Mouse (Mus musculus) CD4-positive, CD25-positive, alpha-beta regulatory T cell, adult 4 months (primary cell): ENCODE results near the gene Thyn1. TPM values are rescaled to one million over a fixed set of nuclear protein-coding genes. Genes with fewer than 3 reads are reported as not detected.

Experiments
- ATAC-seq: one replicate; pipeline ENCODE4 v1.8.0; 2017
- polyA plus RNA-seq, 2 experiments: library from polyadenylated mRNA; unstranded; fragments of 100-300 nt; shearing (Covaris generic); gene quantifications; one replicate each; pipeline ENCODE4 v1.2.1; 2017

Thyn1 gene
- polyA plus RNA-seq, 2 experiments from 2014 or later: 72.1 to 72.7 TPM

GRCm38 (mm10) chr9:27030763-27031100 lies 31.2 kb downstream of the Thyn1 start:
- no peak for ATAC-seq

- peak; percentile 74 for ATAC-seq
Observed at GRCm38 (mm10) chr9:27043892-27044291, 44.4 kb downstream of the Thyn1 start.

DNA sequence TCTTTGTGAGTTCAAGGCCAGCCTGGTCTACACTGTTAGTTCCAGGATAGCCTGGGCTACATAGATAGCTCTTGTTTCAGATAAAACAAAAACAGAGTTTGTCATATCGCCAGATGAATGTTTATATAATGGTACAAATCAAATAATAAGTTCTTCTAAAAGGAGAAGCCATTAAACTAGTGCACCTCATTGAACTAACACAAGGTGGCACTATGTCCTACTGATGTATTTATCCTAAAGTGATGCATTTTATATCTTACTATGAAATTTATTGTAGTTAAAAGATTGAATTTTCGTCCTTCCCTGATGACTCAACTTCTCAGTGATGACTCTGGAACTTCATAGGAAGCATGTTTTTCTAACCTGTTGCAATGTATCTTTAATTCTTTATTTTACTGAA lies 50.0 kb downstream of the Thyn1 start:
- no peak for ATAC-seq

Other genes with a start within 250 kb of the Thyn1 start
- gene Glb1l2, start 193.2 kb upstream of the Thyn1 start, polyA plus RNA-seq: not detected
- not detected for gene Glb1l3, start 138.8 kb upstream of the Thyn1 start, polyA plus RNA-seq
- under 1 TPM in 1 of 2 experiments, not detected in 1; 0.38 TPM for gene Gm1110, start 76.6 kb upstream of the Thyn1 start, polyA plus RNA-seq
- 10 to 100 TPM; 30.3 to 40.8 TPM for gene Acad8, start 144 bp upstream of the Thyn1 start, polyA plus RNA-seq
- gene Vps26b, start 30.4 kb downstream of the Thyn1 start, polyA plus RNA-seq: 10 to 100 TPM in 1 of 2 experiments, 1 to 10 TPM in 1; 7.3 to 12.9 TPM
- gene Ncapd3, start 30.5 kb downstream of the Thyn1 start, polyA plus RNA-seq: 10 to 100 TPM; 24.6 to 32.4 TPM
- under 1 TPM; 0.32 to 0.39 TPM for gene Jam3, start 155.7 kb downstream of the Thyn1 start, polyA plus RNA-seq